Mouse (Mus musculus): ENCODE results near the gene Txn2. TPM values are rescaled to one million over a fixed set of nuclear protein-coding genes. Genes with fewer than 3 reads are reported as not detected.

Gene Txn2
- polyA plus RNA-seq, 1 experiment from 2014 or later: 203 TPM

- no peak overlapping the region for H3K27ac ChIP-seq
These were observed 45.8 kb downstream of the Txn2 start for GRCm38 (mm10) chr15:77882797-77883696.

GRCm38 (mm10) chr15:77882297-77882696 is 46.5 kb downstream of the Txn2 start:
- Histone ChIP-seq H3K4me3 (no peak overlapping the region), H3K27me3 (replicated peaks) (no peaks in the 10 kb centered on the region), H3K9me3 (no peaks in the 10 kb centered on the region), H3K27ac (no peak overlapping the region), H3K36me3 (replicated peaks) (no peaks in the 10 kb centered on the region), H3K4me1 (no peaks in the 10 kb centered on the region), H3K4me2 (no peak overlapping the region), H3K9ac (no peak overlapping the region)
- 72% methylated on average over 6 of the region's 6 CpGs for WGBS
- no peak for ATAC-seq (replicated peaks)

More at GRCm38 (mm10) chr15:77882797-77883696, 45.8 kb downstream of the Txn2 start:
- 15% methylated on average over 14 of the region's 17 CpGs for WGBS
- no peak overlapping the region for H3K9ac ChIP-seq
- H3K27me3 ChIP-seq (replicated peaks): no peaks in the 10 kb centered on the region
- no peak for ATAC-seq (replicated peaks)
- no peak overlapping the region for H3K4me3 ChIP-seq
- H3K4me2 ChIP-seq: no peak overlapping the region
- no peaks in the 10 kb centered on the region for H3K4me1 ChIP-seq
- H3K9me3 ChIP-seq: no peaks in the 10 kb centered on the region
- no peaks in the 10 kb centered on the region for H3K36me3 ChIP-seq (replicated peaks)

- ATAC-seq (replicated peaks): no peak
- 75% methylated on average over 5 of the region's 5 CpGs for WGBS
- no peaks in the 10 kb centered on the region for H3K36me3 ChIP-seq (replicated peaks)
- no peak overlapping the region for H3K27ac ChIP-seq
- no peaks in the 10 kb centered on the region for H3K4me1 ChIP-seq
- no peaks in the 10 kb centered on the region for H3K9me3 ChIP-seq
- no peak overlapping the region for H3K4me3 ChIP-seq
- H3K9ac ChIP-seq: no peak overlapping the region
- H3K27me3 ChIP-seq (replicated peaks): no peaks in the 10 kb centered on the region
- H3K4me2 ChIP-seq: no peak overlapping the region
These were observed 47.1 kb downstream of the Txn2 start for GRCm38 (mm10) chr15:77881698-77882097.

GRCm38 (mm10) chr15:77880738-77881137 is 48.1 kb downstream of the Txn2 start:
- no peak overlapping the region for H3K9ac ChIP-seq
- no peak overlapping the region for H3K4me2 ChIP-seq
- no peaks in the 10 kb centered on the region for H3K4me1 ChIP-seq
- no peaks in the 10 kb centered on the region for H3K27me3 ChIP-seq (replicated peaks)
- 83% methylated on average over 5 of the region's 5 CpGs for WGBS
- no peak overlapping the region for H3K27ac ChIP-seq
- ATAC-seq (replicated peaks): no peak
- no peaks in the 10 kb centered on the region for H3K36me3 ChIP-seq (replicated peaks)
- H3K9me3 ChIP-seq: no peaks in the 10 kb centered on the region
- no peak overlapping the region for H3K4me3 ChIP-seq

GRCm38 (mm10) chr15:77879756-77880155 is 49.0 kb downstream of the Txn2 start:
- Histone ChIP-seq H3K4me1 (no peaks in the 10 kb centered on the region), H3K27me3 (replicated peaks) (no peaks in the 10 kb centered on the region), H3K9ac (no peak overlapping the region), H3K4me3 (no peak overlapping the region), H3K4me2 (no peak overlapping the region), H3K27ac (no peak overlapping the region), H3K9me3 (no peaks in the 10 kb centered on the region), H3K36me3 (replicated peaks) (no peaks in the 10 kb centered on the region)
- ATAC-seq (replicated peaks): no peak
- 89% methylated on average over 3 of the region's 3 CpGs for WGBS

- Histone ChIP-seq H3K4me1 (no peaks in the 10 kb centered on the region), H3K4me3 (no peak overlapping the region), H3K9me3 (no peaks in the 10 kb centered on the region), H3K27ac (no peak overlapping the region), H3K27me3 (replicated peaks) (no peaks in the 10 kb centered on the region), H3K4me2 (no peak overlapping the region), H3K36me3 (replicated peaks) (no peaks in the 10 kb centered on the region), H3K9ac (no peak overlapping the region)
- ATAC-seq (replicated peaks): no peak
- WGBS: 74% methylated on average over 2 of the region's 2 CpGs
These were observed 51.6 kb downstream of the Txn2 start for GRCm38 (mm10) chr15:77877209-77877608.

- ATAC-seq (replicated peaks): no peak
- Histone ChIP-seq H3K4me1 (no peaks in the 10 kb centered on the region), H3K27ac (no peak overlapping the region), H3K4me2 (no peak overlapping the region), H3K9ac (no peak overlapping the region), H3K9me3 (no peaks in the 10 kb centered on the region), H3K27me3 (replicated peaks) (no peaks in the 10 kb centered on the region), H3K36me3 (replicated peaks) (no peaks in the 10 kb centered on the region), H3K4me3 (no peak overlapping the region)
- 87% methylated on average over 3 of the region's 3 CpGs for WGBS
These were observed 52.1 kb downstream of the Txn2 start for GRCm38 (mm10) chr15:77876716-77877115.

- Histone ChIP-seq H3K4me3 (no peak overlapping the region), H3K9me3 (no peaks in the 10 kb centered on the region), H3K36me3 (replicated peaks) (no peaks in the 10 kb centered on the region), H3K27ac (no peak overlapping the region), H3K4me2 (no peak overlapping the region), H3K4me1 (no peaks in the 10 kb centered on the region), H3K9ac (no peak overlapping the region), H3K27me3 (replicated peaks) (no peaks in the 10 kb centered on the region)
- WGBS: 92% methylated on average over 6 of the region's 6 CpGs
- no peak for ATAC-seq (replicated peaks)
These were observed 52.9 kb downstream of the Txn2 start for GRCm38 (mm10) chr15:77875953-77876352.

GRCm38 (mm10) chr15:77874807-77875206 is 54.0 kb downstream of the Txn2 start:
- Histone ChIP-seq H3K4me1 (no peaks in the 10 kb centered on the region), H3K27me3 (replicated peaks) (no peaks in the 10 kb centered on the region), H3K4me2 (no peak overlapping the region), H3K4me3 (no peak overlapping the region), H3K9me3 (no peaks in the 10 kb centered on the region), H3K36me3 (replicated peaks) (no peaks in the 10 kb centered on the region), H3K27ac (no peak overlapping the region), H3K9ac (no peak overlapping the region)
- 87% methylated on average over 9 of the region's 9 CpGs for WGBS
- no peak for ATAC-seq (replicated peaks)

- no peak for ATAC-seq (replicated peaks)
- no peaks in the 10 kb centered on the region for H3K36me3 ChIP-seq (replicated peaks)
- H3K27me3 ChIP-seq (replicated peaks): no peaks in the 10 kb centered on the region
- no peaks in the 10 kb centered on the region for H3K4me1 ChIP-seq
- H3K9me3 ChIP-seq: no peaks in the 10 kb centered on the region
- H3K4me3 ChIP-seq: no peak overlapping the region
- WGBS: 73% methylated on average over 4 of the region's 4 CpGs
- H3K27ac ChIP-seq: no peak overlapping the region
- H3K4me2 ChIP-seq: no peak overlapping the region
- no peak overlapping the region for H3K9ac ChIP-seq
These were observed 54.5 kb downstream of the Txn2 start for GRCm38 (mm10) chr15:77874310-77874709.

- Histone ChIP-seq H3K9me3 (no peaks in the 10 kb centered on the region), H3K4me2 (no peak overlapping the region), H3K9ac (no peak overlapping the region), H3K4me1 (no peaks in the 10 kb centered on the region), H3K27ac (no peak overlapping the region), H3K27me3 (replicated peaks) (no peaks in the 10 kb centered on the region), H3K36me3 (replicated peaks) (no peaks in the 10 kb centered on the region), H3K4me3 (no peak overlapping the region)
- 92% methylated on average over 2 of the region's 2 CpGs for WGBS
- no peak for ATAC-seq (replicated peaks)
These were observed 55.2 kb downstream of the Txn2 start for GRCm38 (mm10) chr15:77873564-77873963.

- H3K4me2 ChIP-seq: no peak overlapping the region
- no peaks in the 10 kb centered on the region for H3K9me3 ChIP-seq
- no peaks in the 10 kb centered on the region for H3K27me3 ChIP-seq (replicated peaks)
- no peak for ATAC-seq (replicated peaks)
- H3K27ac ChIP-seq: no peak overlapping the region
- H3K4me1 ChIP-seq: no peaks in the 10 kb centered on the region
- WGBS: 89% methylated on average over 3 of the region's 3 CpGs
- H3K36me3 ChIP-seq (replicated peaks): no peaks in the 10 kb centered on the region
- no peak overlapping the region for H3K4me3 ChIP-seq
- no peak overlapping the region for H3K9ac ChIP-seq
These were observed 55.8 kb downstream of the Txn2 start for GRCm38 (mm10) chr15:77872996-77873395.

- Histone ChIP-seq H3K9ac (no peak overlapping the region), H3K9me3 (no peaks in the 10 kb centered on the region), H3K27me3 (replicated peaks) (no peaks in the 10 kb centered on the region), H3K27ac (no peak overlapping the region), H3K4me1 (peaks cover 5% of the 10 kb centered on the region; the same call in 1 of the 2 replicates), H3K4me2 (no peak overlapping the region), H3K36me3 (replicated peaks) (no peaks in the 10 kb centered on the region), H3K4me3 (no peak overlapping the region)
- 91% methylated on average over 5 of the region's 5 CpGs for WGBS
- no peak for ATAC-seq (replicated peaks)
These were observed 60.5 kb downstream of the Txn2 start for GRCm38 (mm10) chr15:77868340-77868739.
